Mouse (Mus musculus) ES-Bruce4 (cell line): ENCODE measurements around the gene Anln. TPM values are rescaled to one million over a fixed set of nuclear protein-coding genes. Genes with fewer than 3 reads are reported as not detected.
A peak's percentile ranks its signal among the peaks of the same experiment; 100 is the strongest.

Source experiments
- H3K27ac ChIP-seq: 2 replicates; pipeline ENCODE4 v1.5.1; 2012; ENCODE audit warnings: low read length, inconsistent platforms; ENCODE audit not compliant: insufficient read depth
- H3K27me3 ChIP-seq: 2 replicates; pipeline ENCODE4 v1.6.1; 2012; ENCODE audit warnings: mild to moderate bottlenecking, low read length, inconsistent platforms; ENCODE audit not compliant: control insufficient read depth, poor library complexity, insufficient read depth, severe bottlenecking
- H3K36me3 ChIP-seq: 2 replicates; pipeline ENCODE4 v1.6.1; 2012; ENCODE audit warnings: inconsistent platforms, mild to moderate bottlenecking, low read length, moderate library complexity; ENCODE audit not compliant: control insufficient read depth, poor library complexity, insufficient read depth, severe bottlenecking
- H3K4me1 ChIP-seq: one replicate; pipeline ENCODE4 v1.8.1; 2011; ENCODE audit warnings: low read length; ENCODE audit not compliant: control insufficient read depth, insufficient read depth
- H3K4me3 ChIP-seq: 2 replicates; pipeline ENCODE4 v1.5.1; 2011; ENCODE audit warnings: low read depth, mild to moderate bottlenecking, low read length
- H3K9ac ChIP-seq: 2 replicates; pipeline ENCODE4 v1.6.1; 2012; ENCODE audit warnings: low read depth, mild to moderate bottlenecking, inconsistent platforms; ENCODE audit not compliant: poor library complexity, severe bottlenecking
- H3K9me3 ChIP-seq: replicated peaks from 2 replicates; pipeline ENCODE4 v1.6.1; 2012; ENCODE audit warnings: mild to moderate bottlenecking, low read length, inconsistent platforms; ENCODE audit not compliant: control insufficient read depth, poor library complexity, insufficient read depth, severe bottlenecking
- CTCF ChIP-seq: IDR thresholded peaks from one replicate; pipeline ENCODE4 v1.8.1; 2011; ENCODE audit warnings: low read depth, low read length
- EP300 ChIP-seq: IDR thresholded peaks from 2 replicates; pipeline ENCODE4 v1.6.1; 2011; ENCODE audit warnings: low read depth, low read length; ENCODE audit not compliant: insufficient read depth
- POLR2A ChIP-seq: IDR thresholded peaks from one replicate; pipeline ENCODE4 v1.8.1; 2011; ENCODE audit warnings: low read length; ENCODE audit not compliant: insufficient read depth
- polyA plus RNA-seq: library from polyadenylated mRNA; stranded (reverse); fragments of >200 nt; gene quantifications from 2 replicates; pipeline ENCODE4 v1.2.4, GENCODE M21; 2011; ENCODE audit warnings: low read depth; ENCODE audit not compliant: missing spikeins, insufficient read depth, insufficient read length

Anln gene
- polyA plus RNA-seq = 155 and 169 TPM in 2 replicates

DNA sequence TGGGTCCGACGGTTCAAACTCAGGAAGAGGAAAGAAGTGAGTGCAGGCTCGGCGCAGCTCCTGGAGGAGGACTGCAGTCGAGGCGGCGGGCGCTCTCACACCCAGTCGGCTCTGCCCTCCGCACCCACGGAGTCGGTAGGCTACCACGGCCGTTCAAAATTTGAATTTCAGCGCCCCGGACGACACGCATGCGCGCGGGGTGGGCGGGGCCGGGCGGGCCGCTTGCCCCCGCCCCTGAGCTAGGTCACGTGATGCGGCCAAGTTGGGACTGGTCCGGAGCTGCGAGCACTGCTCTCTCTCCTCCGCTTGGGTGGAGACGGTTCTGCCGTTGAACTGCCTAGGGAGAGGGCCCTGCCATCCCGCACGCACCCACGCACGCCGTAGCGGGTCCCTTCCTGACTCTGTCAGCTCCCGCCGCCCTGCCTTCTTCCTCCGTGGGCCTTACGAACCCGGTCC lies at the start of gene Anln:
TSS of gene Anln (minus strand) at position 168 of the 456 bp plus-strand sequence.
- peak within 1 kb of the TSS; percentile 92 for H3K27ac ChIP-seq
- H3K27me3 ChIP-seq = no peaks in the 10 kb centered on the region
- H3K4me1 ChIP-seq = no peaks in the 10 kb centered on the region
- H3K36me3 ChIP-seq = peaks cover 2% of the 10 kb centered on the region; the same call in 1 of the 2 replicates
- no peaks in the 10 kb centered on the region for H3K9me3 ChIP-seq
- peak within 1 kb of the TSS; percentile 89 for H3K9ac ChIP-seq
- H3K4me3 ChIP-seq = peak within 1 kb of the TSS; percentile 97
- TF ChIP-seq CTCF (no peak), POLR2A (peak; percentile 91), EP300 (peak; percentile 70)

DNA sequence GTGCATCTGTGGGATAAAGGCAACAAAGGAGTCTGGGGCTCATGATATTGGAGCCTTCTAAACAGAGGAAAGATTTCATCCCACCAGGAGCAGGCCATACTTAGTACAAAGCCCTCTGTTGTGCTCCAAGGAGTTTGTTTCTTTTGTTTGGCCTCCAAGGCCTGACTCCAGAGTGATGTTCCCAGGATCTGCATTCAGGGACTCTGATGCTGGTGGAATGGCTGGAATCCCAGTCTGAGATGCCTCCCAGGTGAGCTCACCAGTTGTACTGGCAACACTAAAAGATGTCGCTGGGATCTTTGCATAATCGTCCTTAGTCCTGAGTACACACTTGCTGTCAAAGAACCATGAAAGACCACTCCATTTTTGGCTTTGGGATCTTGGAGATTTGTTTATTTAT lies 45.1 kb upstream of the Anln start:
- Histone ChIP-seq H3K4me3 (no peak overlapping the region), H3K27ac (no peak overlapping the region), H3K9ac (no peak overlapping the region), H3K36me3 (no peaks in the 10 kb centered on the region), H3K4me1 (no peaks in the 10 kb centered on the region), H3K9me3 (no peaks in the 10 kb centered on the region), H3K27me3 (no peaks in the 10 kb centered on the region)
- TF ChIP-seq CTCF (no peak), POLR2A (no peak), EP300 (no peak)

DNA sequence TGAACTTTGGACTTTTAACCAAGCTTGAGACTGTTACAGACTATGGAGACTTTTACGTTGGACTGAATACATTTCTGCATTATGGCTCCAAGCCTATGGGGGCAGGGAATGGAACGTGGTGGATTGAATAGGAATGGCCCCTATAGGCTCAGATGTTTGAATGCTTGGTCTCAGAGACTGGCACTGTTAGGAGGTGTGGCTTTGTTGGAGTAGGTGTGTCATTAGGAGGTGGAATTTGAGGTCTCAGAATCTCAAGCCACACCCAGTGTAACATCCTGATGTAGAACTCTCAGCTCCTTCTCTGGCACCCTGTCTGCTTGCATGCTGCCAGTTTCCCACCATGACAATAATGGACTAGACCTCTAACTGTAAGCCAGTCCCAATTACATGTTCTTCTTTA lies 44.2 kb upstream of the Anln start:
- Histone ChIP-seq H3K4me3 (no peak overlapping the region), H3K27ac (no peak overlapping the region), H3K36me3 (no peaks in the 10 kb centered on the region), H3K27me3 (no peaks in the 10 kb centered on the region), H3K9ac (no peak overlapping the region), H3K9me3 (no peaks in the 10 kb centered on the region), H3K4me1 (no peaks in the 10 kb centered on the region)
- TF ChIP-seq POLR2A (no peak), EP300 (no peak), CTCF (no peak)

DNA sequence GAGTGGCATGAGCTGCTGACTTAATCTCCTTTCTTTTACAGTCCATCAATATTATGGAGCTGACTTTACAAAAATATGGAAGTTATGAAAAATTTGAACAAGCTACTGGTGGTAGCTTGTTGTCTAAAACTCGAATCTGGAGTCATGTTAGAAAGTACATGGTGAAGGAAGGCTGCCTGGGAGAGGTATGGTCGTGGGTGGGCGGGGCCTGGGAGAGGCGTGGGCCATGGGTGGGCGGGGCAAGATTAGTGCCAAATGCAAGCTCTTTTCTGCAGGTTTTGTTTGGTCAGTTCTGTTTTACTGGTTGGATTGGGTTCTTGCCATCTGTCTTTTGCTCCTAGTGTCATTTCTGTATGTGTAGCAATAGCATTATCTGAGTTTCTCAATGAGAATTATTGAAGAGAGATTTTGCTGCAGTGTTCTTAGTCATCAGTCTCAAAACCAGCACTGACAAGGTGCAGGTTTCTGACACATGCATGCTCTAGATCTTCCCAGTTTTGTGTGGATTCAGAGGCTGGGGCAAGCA lies 41.4 kb upstream of the Anln start:
- Histone ChIP-seq H3K4me3 (no peak overlapping the region), H3K36me3 (no peaks in the 10 kb centered on the region), H3K27ac (no peak overlapping the region), H3K9ac (no peak overlapping the region), H3K9me3 (no peaks in the 10 kb centered on the region), H3K4me1 (no peaks in the 10 kb centered on the region), H3K27me3 (no peaks in the 10 kb centered on the region)
- TF ChIP-seq EP300 = no peak
- no peak for TF ChIP-seq POLR2A
- no peak for TF ChIP-seq CTCF

DNA sequence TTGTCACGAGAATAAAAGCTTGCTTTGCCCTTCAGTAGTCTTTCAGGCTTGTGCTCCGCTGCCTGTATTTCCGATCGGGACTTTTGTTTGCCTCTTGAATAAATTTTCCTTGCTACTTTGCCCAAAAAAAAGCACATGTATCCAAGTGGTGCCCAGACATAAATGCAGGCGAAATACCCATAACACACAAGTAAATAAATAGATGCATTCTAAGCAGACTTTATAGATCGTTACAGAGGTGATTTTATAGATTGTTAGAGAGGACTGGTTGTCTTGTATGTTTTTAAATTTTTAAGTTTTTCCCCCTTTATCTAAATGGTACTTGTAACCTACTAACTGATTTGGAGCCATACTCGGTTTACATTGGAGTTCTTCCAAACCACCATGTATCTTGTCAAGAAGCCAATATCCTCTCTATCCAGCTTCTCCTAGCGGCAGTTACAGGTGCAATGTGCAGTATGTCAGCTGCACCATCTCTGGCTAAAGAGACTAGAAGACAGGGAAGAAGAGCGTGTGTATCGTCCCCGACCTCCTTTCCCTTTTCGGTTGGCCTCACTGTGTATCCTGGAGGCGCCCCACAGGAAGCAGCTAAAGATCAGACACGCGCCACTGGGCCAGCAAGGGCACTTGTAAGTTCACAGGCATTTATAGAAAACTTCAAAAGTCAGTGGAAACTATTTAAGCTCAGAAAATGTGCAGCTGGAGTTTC lies 40.7 kb upstream of the Anln start:
- Histone ChIP-seq H3K27ac (no peak overlapping the region), H3K27me3 (no peaks in the 10 kb centered on the region), H3K4me1 (no peaks in the 10 kb centered on the region), H3K9ac (no peak overlapping the region), H3K36me3 (no peaks in the 10 kb centered on the region), H3K4me3 (no peak overlapping the region), H3K9me3 (no peaks in the 10 kb centered on the region)
- TF ChIP-seq CTCF (no peak), POLR2A (no peak), EP300 (no peak)
